Mouse (Mus musculus) layer of hippocampus, postnatal 10 days (tissue): Measurements from ENCODE around the gene Smim22. TPM values are rescaled to one million over a fixed set of nuclear protein-coding genes. Genes with fewer than 3 reads are reported as not detected.

ENCODE experiments used
- DNase-seq, 2 experiments: peaks; one replicate each; pipeline ENCODE4 v3.0.0; 2021; ENCODE audit warnings: low spot score in 2 of 2
- long read RNA-seq: library from polyadenylated mRNA; stranded (forward); transcript quantifications from one replicate; pipeline ENCODE4 v2.0.0, GENCODE M21; 2023
- total RNA-seq, 2 experiments: library from RNA; stranded (reverse); gene quantifications; 2 replicates each; pipeline ENCODE4 v1.2.3; 2021

Smim22 gene
- not detected for total RNA-seq
- long read RNA-seq, partial matches to known transcripts, result 0 of 4 reads
- long read RNA-seq, other reads (novel, unspliced or antisense), result 4 of 4 reads

- DNase-seq, result no peak
Observed at GRCm38 (mm10) chr16:5007067-5007466, at the start of gene Smim22. TSS of gene Smim22 (plus strand) at chr16:5007288.

DNA sequence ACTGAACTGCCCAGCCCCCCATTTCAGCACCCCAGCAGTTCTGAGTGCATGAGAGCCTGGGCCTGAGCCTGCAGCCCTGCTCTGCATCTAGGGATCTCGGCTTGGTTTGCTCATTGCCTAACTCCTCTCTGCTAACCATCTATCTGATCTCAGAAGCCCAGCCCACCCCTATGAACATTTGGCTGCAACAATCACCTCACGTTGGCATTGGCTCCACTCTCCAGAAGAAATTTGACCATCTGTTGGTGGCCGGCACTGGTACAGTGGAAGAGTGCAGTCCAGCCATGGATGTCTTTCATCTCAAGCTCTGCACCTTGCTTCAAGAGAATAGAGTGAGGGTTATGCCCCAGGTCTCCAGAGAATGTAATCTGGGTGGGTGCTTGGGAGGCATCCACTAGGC, 49.6 kb upstream of the Smim22 start:
- no peak for DNase-seq

DNA sequence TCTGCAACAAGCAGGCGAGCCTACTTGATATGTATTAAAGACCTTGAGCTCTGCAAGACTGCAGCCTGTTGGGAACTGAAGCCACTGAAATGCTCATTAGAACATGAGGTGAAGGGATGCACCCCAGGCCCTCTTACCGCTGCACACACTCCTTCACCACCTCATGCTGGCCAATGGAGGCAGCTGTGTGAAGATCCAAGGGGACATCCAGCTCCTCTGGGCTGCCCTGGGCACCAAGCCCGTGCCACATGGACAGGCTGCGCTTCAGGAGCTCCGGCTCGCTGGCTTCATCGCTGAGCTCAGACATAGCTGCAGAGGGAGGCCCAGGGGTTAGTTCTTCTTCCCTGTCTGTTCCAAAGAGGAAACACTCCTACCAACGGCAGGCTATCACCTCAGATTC, 46.8 kb upstream of the Smim22 start:
- peak in 1 of 2 experiments; percentile 12 for DNase-seq

DNA sequence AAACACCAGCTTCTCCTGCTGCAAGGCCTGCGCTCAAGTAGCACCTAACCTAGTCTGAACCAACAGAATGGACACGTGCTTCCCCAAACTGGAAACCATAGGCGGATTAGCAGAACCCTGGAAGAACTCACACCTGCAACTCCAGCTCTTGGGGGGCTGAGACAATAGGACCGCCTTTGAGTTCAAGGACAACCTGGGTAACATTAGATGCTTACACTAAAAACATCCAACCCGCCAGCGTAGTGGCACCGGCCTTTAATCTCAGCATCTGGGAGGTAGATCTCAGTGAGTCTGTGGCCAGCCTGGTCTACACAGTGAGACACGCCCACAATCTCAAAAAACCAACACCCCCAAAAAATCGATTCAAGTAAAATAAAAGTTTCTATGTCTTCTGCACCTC, 43.7 kb upstream of the Smim22 start:
- no peak for DNase-seq

DNA sequence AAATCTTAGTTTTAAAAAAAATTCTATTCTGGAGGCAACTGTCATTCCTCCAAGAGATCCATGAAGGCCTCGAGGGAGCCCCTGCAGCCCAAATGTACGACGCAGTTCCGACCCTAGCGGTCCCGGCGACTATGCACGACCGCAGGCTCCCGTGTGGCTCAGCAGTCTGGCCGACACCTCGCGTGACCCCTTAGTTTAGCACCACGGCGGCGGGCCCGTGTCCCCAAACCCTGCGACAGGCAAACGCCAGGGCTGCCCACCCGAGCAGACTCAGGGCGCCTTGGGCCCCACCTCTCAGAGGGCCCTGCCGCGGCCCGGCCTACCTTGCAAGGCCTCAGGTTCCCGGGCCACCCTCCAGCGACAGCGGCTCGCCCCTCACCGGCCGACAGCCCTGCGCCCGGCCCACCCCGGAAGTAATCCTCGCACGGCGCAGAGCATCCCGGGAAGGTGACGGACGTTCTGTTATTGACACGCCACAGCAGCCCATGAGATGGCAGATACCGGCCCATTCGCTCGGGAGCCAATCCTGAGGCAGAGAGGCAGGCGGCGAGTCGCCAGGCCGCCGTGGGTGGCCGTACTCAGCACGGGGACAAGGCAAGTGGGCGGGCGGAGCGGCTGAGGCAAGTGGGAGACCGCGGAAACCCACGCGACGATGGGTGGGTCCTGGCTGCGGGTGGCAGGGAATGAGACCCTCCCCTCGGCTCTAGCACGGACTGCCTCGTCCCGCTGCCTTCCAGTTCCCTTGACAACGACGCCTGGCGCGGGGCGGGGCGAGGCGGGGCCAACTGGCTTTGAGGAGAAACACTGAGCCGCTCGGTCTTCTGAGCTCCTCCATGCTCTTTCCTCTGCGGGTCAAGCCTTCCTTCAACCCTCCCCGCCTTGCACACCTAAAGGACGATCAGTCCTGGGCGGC, 43.0 kb upstream of the Smim22 start, which contains the start of gene Anks3:
Gene Anks3 (minus strand): TSS at position 409 of the 913 bp plus-strand sequence.
- DNase-seq, result peak; percentile 97 to 98

DNA sequence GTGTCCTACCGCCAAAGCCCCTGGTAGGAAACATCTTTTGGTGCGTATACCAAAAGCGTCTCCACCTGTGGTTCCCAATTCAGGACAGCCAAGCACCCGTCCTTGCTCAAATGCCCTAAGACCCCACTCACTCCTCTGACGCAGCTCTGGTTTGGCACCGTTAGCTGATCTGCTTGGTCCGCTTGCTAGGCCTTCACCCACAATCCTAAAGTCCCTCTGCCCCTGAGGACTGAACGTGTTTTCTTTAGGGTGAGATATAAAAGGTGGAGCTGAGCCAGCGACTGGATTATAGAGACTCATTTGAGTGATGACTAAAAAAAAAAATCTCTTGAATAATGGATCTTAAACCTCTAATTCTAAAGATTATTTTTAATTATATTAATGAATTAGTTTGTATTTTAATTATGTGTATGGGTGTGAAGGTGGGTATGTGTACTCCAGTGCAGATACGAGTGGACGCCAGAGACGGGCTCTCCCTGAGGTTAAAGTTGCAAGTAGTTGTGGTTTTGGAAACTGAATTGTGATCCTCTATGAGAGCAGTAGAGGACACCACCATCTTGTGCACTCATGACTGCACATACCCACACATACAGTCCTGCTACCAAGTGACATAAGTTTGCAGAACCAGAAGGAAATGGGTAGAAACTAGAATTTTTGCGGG, 42.2 kb upstream of the Smim22 start:
- no peak for DNase-seq

GRCm38 (mm10) chr16:4965392-4966129, 41.5 kb upstream of the Smim22 start:
- DNase-seq, result peak in 1 of 2 experiments; percentile 17

GRCm38 (mm10) chr16:4968426-4968825, 38.7 kb upstream of the Smim22 start:
- DNase-seq, result no peak

- DNase-seq, result no peak
Observed at GRCm38 (mm10) chr16:4969055-4969843, 37.8 kb upstream of the Smim22 start.

DNA sequence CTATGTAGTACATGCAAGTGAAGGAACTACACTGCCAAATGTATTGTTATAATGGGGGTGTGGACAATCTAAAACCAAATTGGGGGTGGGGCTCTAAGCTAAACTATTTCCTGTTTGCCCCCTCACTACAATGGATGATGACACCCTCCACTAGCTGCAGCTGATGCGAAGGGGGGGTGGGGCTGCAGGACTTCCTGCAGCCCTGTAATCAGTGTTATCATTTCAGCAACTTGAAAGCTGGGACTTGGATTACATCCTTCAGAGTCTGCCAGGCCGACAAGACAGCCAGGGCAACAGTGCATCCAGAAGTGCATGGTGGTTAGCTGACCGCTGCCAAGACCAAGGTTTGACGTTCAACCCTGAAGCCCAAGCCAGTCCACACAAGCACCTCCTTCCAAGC, 35.5 kb upstream of the Smim22 start:
- no peak for DNase-seq

- no peak for DNase-seq
Observed at GRCm38 (mm10) chr16:4974521-4974920, 32.6 kb upstream of the Smim22 start.

DNA sequence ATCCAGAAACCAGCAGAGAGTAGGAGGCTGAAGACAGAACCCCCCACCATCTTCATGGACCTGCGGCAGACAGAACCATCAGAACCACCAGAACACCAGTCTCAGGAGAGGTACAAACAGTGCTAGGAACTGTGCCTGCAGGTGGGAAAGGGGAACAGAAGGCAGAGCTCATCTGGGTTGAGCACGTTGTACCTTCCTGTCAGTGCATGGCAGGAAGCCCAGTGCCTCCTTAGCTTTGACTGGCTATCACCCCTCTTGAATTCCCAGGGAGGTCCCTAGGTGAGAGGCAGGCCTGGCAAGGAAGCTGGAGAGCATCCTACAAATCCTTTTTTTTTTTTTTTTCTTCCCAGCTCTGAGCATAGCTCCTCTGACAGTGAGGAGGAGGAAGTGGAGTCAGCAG, 30.9 kb upstream of the Smim22 start:
- DNase-seq, result no peak

DNA sequence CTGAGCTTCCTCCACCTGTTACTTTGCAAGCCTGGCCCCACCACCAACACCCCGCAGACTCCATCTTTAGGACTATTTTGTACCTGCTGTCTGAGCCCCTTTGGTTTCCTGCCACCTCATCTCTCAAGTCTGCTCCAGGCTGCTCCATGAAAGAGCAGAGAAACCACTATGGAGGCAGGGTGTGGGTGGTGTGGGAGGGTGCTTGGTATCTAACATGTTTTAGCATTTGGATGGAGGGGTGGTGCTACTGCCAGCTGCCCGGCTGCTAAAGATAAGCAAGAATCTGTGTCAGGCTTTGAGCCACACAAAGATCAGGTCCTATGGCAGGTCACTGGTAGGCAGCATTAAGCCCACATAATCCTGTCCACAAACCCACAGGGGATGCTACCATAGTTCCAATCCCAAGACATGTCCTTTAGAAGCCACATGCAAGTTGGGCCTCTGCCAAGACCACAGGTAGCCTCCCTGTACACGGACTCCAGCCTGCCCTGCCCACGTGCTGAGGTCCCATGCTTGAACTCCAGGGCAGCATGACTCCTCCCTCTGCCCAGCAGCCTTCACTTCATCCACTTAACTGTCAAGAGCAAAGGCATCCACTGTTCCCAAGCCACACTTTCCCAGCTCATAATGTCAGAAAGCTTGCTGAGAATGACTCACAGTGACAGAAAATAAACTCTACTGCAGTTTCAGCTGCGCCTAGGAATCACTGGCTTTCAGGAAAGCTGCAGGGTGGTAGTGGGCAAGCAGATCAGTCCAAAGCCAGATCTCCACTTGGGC, 28.6 kb upstream of the Smim22 start:
- DNase-seq, result peak in 1 of 2 experiments; percentile 27

DNA sequence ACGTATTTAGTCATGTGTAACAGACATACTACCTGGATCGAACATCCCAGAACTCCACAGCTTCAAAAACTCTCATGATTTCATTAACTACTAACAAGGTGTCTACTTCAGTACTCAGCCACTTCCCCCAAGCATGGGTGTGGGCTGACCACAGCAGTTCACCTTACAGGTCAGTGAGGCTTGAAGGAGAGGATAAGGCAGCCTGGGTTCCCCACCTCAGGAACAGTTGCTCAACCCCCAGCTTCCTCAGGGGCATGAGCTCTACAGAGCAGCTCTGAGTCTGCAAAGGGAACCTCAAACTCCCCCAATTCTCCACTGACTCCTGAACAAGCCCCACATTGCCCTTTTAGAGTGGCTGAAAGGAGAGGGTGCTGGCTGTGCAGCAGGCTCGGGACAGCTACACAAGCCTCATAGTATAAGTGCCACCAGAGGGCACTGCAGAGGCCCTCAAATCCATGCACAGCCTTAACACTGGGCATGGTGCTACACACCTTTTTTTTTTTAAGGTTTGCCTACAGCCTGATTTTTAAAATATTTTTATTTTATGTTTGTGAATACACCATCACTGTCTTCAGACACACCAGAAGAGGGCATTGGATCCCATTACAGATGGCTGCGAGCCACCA, 27.2 kb upstream of the Smim22 start:
- DNase-seq, result no peak

DNA sequence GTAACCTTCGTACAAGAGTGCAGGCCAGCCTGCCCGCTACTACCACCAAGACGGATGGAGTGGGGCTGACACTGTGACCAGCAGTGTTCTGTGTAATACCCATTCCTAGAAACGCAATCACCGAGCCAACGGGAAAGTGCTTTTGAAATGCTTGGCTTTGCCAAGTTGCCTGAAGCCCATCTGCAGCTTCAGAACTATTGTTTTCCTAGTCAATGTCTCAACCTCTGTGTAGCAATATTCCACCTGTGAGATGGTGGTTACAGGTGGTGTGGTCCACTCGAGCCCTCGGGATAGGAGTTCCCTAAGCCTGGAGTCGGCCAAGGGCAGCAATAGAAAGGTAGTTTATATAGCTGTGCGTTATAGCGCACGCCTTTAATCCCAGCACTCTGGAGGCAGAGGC, 22.4 kb upstream of the Smim22 start:
- no peak for DNase-seq

DNA sequence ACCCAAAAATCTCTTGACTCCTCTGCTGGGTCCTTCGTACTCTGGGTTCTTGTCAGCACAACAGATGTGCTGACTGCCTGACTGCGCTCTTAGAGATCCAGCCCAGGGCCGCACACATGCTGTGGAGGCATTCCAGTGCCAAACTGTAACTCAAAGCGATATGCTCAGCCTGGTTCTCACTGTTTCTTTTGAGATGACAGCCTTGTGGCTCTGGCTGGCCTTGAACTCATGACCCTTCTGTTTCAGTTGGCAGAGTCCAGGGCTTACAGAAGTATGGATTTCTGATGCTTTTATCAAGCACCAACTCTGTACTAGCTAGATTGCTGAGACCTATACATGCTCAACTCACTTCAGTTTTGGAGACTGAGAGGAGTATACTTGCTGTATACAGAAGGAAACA, 13.8 kb upstream of the Smim22 start:
- no peak for DNase-seq

GRCm38 (mm10) chr16:4997553-4997952, 9.5 kb upstream of the Smim22 start, which contains the start of gene Sept12:
TSS of gene Sept12 (minus strand) at chr16:4997852.
- DNase-seq, result no peak

DNA sequence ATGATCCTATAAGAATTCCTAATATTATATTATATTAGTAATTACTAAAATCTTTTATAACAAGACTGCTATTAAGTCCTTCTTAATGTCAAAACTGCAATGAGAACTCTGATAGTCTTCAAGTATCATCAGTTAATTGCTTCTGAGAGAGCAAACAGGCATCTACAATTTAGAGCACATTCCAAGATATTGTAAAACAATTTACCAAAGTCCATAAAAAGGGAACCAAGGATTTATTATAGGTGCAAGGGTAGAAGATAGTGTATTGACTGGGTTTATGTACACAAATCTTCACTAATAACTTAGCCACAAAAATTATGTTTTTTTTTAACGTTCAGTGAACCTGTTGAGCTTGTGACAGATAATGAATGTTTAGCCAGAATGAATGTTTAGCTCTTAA, 8.1 kb upstream of the Smim22 start:
- no peak for DNase-seq

GRCm38 (mm10) chr16:5000611-5001010, 6.5 kb upstream of the Smim22 start:
- no peak for DNase-seq
